Mouse (Mus musculus): ENCODE results near the gene Acvr2b. TPM values are rescaled to one million over a fixed set of nuclear protein-coding genes. Genes with fewer than 3 reads are reported as not detected.

Gene Acvr2b
- polyA plus RNA-seq, 1 experiment from 2014 or later, result 23.1 TPM

DNA sequence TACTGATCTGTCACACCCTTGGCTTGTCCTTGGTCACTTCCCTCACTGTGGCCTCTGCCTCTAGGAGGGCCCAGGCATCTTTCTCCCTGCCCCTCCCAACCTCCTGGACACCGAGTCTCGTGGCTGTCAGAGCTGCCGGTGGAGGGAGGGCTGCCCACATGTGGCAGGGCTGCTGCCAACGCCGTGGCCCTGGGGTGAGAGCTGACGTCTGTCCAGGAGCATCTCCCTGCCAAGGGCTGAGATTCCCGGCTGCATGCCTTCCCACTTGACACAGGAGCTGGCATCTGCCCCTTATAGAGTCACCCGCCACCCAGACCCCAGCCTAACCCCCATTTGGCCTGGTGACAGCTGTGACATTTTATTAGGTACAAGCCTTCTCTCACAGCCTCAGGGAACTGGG lies 77.4 kb downstream of the Acvr2b start:
- 43% methylated on average over 8 of the region's 8 CpGs for WGBS
- Histone ChIP-seq H3K27ac (no peak overlapping the region), H3K27me3 (no peaks in the 10 kb centered on the region), H3K4me1 (peaks cover 7% of the 10 kb centered on the region; the same call in 1 of the 2 replicates), H3K9ac (no peak overlapping the region), H3K36me3 (no peaks in the 10 kb centered on the region), H3K9me3 (no peaks in the 10 kb centered on the region), H3K4me3 (no peak overlapping the region), H3K4me2 (replicated peaks) (no peak overlapping the region)
- ATAC-seq (ENCODE audit: low FRiP score, low read depth), result no peak

DNA sequence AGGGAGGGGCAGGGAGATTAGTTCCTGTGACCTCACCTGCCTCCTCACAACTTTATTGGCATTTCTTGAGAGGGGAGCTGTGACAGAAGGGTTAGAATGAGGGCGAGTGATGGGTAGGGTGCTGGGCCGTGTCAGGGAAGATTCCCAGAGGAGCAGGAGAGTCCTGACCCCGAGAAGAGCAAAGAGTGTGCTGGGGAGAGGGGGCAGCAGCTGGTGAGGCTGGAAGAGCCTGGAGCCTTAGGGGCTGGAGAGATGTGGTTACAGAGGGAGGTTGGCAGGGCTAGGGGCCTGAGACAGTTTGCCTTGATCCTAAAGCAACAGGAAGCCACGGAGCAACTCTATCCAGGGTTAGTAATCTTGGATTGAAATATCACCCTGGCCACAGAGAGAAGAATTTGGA lies 79.7 kb downstream of the Acvr2b start:
- Histone ChIP-seq H3K4me2 (replicated peaks) (no peak overlapping the region), H3K27ac (no peak overlapping the region), H3K4me1 (peaks cover 7% of the 10 kb centered on the region; the same call in 1 of the 2 replicates), H3K36me3 (no peaks in the 10 kb centered on the region), H3K27me3 (no peaks in the 10 kb centered on the region), H3K9me3 (no peaks in the 10 kb centered on the region), H3K4me3 (no peak overlapping the region), H3K9ac (no peak overlapping the region)
- ATAC-seq (ENCODE audit: low FRiP score, low read depth), result no peak
- WGBS, result 71% methylated on average over 4 of the region's 4 CpGs

DNA sequence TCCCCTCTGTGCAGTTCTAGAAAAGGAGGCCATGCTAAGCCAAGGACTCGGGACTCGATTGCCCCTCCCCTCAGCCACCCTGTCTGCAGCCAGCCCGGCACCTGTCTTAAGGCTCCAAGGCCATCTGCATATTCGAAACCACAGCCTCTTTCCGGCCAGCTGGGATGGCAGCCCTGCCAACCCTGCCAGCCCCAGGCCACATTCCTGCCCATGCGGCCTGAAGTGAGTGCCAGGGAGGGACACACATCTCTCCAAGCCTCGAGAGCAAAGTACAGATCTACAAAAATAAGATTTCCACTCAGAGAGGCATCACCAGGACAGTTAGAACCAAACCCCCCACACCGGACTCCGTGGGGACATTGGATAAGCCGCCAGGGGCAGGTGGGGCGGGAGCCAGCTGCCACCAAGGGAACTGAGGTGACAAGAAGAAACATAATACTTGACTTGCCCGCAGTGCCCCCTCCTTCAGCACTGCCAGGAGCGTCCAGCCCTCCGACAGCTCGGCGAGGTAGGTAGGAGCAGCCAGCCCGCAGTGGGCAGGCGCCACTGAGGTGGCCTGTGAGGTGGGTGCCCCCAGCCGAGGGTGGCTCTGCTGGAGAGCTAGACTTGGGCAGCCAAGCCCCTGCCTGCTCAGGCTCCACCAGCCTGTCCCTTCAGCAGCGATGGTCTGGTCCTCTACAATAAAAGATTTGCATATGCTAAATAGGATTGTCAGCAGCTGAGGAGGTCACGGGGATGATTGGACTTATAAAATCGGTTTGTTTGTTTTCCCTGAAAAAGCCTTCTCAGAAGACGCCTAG lies 81.8 kb downstream of the Acvr2b start:
- Histone ChIP-seq H3K4me2 (replicated peaks) (no peak overlapping the region), H3K4me3 (no peak overlapping the region), H3K27me3 (no peaks in the 10 kb centered on the region), H3K27ac (no peak overlapping the region), H3K36me3 (no peaks in the 10 kb centered on the region), H3K9me3 (no peaks in the 10 kb centered on the region), H3K9ac (no peak overlapping the region), H3K4me1 (peaks cover 7% of the 10 kb centered on the region; the same call in 1 of the 2 replicates)
- ATAC-seq (ENCODE audit: low FRiP score, low read depth), result no peak
- WGBS, result 40% methylated on average over 23 of the region's 23 CpGs

DNA sequence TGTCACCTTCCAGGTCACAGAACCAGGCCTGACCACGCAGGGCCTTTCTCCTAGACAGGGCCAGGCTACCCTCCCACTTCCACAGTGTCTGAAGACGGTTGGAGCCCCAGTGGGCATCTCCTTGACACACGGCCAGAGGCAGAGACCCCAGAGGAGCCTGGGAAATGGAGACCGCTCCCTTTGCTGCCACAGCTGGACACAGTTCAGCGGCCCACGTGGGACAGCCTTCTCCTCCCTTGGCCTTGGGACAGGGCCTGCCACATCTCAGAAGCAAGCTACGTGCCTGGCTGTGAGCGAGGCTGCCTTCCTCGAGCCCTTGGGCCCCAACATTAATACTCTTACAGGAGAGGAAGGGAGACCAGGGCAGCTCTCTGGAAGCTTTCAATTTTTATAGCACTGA lies 82.5 kb downstream of the Acvr2b start:
- Histone ChIP-seq H3K4me3 (no peak overlapping the region), H3K9ac (no peak overlapping the region), H3K36me3 (no peaks in the 10 kb centered on the region), H3K27ac (no peak overlapping the region), H3K4me1 (peaks cover 7% of the 10 kb centered on the region; the same call in 1 of the 2 replicates), H3K27me3 (no peaks in the 10 kb centered on the region), H3K9me3 (no peaks in the 10 kb centered on the region), H3K4me2 (replicated peaks) (no peak overlapping the region)
- no peak for ATAC-seq (ENCODE audit: low FRiP score, low read depth)
- 54% methylated on average over 9 of the region's 9 CpGs for WGBS

Other genes with a start within 250 kb of the Acvr2b start
- gene Acaa1b, start 245.0 kb upstream of the Acvr2b start, polyA plus RNA-seq (2015; fragmentation: Nextera tagmentation; extraction: Ambion mirVana), result 1.4 and 1.8 TPM in 2 replicates
- not detected in 2 replicates for gene Gm47289, start 243.0 kb upstream of the Acvr2b start, polyA plus RNA-seq (2015; fragmentation: Nextera tagmentation; extraction: Ambion mirVana)
- not detected in 2 replicates for gene Slc22a13, start 193.0 kb upstream of the Acvr2b start, polyA plus RNA-seq (2015; fragmentation: Nextera tagmentation; extraction: Ambion mirVana)
- 11.0 and 11.9 TPM in 2 replicates for gene Oxsr1, start 79.7 kb upstream of the Acvr2b start, polyA plus RNA-seq (2015; fragmentation: Nextera tagmentation; extraction: Ambion mirVana)
- 104 TPM in 2 replicates for gene Acaa1a, start 62.4 kb upstream of the Acvr2b start, polyA plus RNA-seq (2015; fragmentation: Nextera tagmentation; extraction: Ambion mirVana)
- 14.1 and 15.7 TPM in 2 replicates for gene Myd88, start 60.7 kb upstream of the Acvr2b start, polyA plus RNA-seq (2015; fragmentation: Nextera tagmentation; extraction: Ambion mirVana)
- 6.2 and 6.4 TPM in 2 replicates for gene Xylb, start 44.7 kb upstream of the Acvr2b start, polyA plus RNA-seq (2015; fragmentation: Nextera tagmentation; extraction: Ambion mirVana)
- 0.09 TPM in 1 of 2 replicates, not detected in the other for gene Slc22a14, start 36.6 kb upstream of the Acvr2b start, polyA plus RNA-seq (2015; fragmentation: Nextera tagmentation; extraction: Ambion mirVana)
- 40.7 and 42.3 TPM in 2 replicates for gene Exog, start 42.8 kb downstream of the Acvr2b start, polyA plus RNA-seq (2015; fragmentation: Nextera tagmentation; extraction: Ambion mirVana)
- gene Scn5a, start 176.9 kb downstream of the Acvr2b start, polyA plus RNA-seq (2015; fragmentation: Nextera tagmentation; extraction: Ambion mirVana), result 0.05 and 0.09 TPM in 2 replicates

Measured in limb, embryonic 13.5 days (tissue).